Mouse (Mus musculus) ES-Bruce4 (cell line): ENCODE data around the gene Rab26.

ENCODE experiments used
- CTCF ChIP-seq: IDR thresholded peaks from one replicate; pipeline ENCODE4 v1.8.1; 2011; ENCODE audit warnings: low read depth, low read length
- EP300 ChIP-seq: IDR thresholded peaks from 2 replicates; pipeline ENCODE4 v1.6.1; 2011; ENCODE audit warnings: low read depth, low read length; ENCODE audit not compliant: insufficient read depth
- POLR2A ChIP-seq: IDR thresholded peaks from one replicate; pipeline ENCODE4 v1.8.1; 2011; ENCODE audit warnings: low read length; ENCODE audit not compliant: insufficient read depth

GRCm38 (mm10) chr17:24485090-24485860, 48.7 kb downstream of the Rab26 start:
- no peak for TF ChIP-seq CTCF
- no peak for TF ChIP-seq POLR2A
- TF ChIP-seq EP300: no peak
